Mouse (Mus musculus) CH12.LX (cell line): ENCODE results near the gene Phactr3. TPM values are rescaled to one million over a fixed set of nuclear protein-coding genes. Genes with fewer than 3 reads are reported as not detected.

Experiments
- DNase-seq: peaks from one replicate; pipeline ENCODE4 v3.0.0-alpha.2; 2013; ENCODE audit errors: extremely low read depth
- H3K27ac ChIP-seq: 2 replicates; pipeline ENCODE4 v1.5.1; 2012; ENCODE audit warnings: low read depth, mild to moderate bottlenecking, control low read depth, moderate library complexity; ENCODE audit not compliant: insufficient read depth
- H3K27me3 ChIP-seq: replicated peaks from 2 replicates; pipeline ENCODE3; 2012; ENCODE audit warnings: inconsistent platforms
- H3K36me3 ChIP-seq, 2 experiments: replicated peaks in 1 of 2; 2 replicates each; pipeline versions ENCODE3 to v1.6.1; 2012; ENCODE audit warnings: inconsistent platforms in 1 of 2, low read length in 1 of 2, mild to moderate bottlenecking in 1 of 2, mixed read lengths in 1 of 2, moderate library complexity in 1 of 2; ENCODE audit not compliant: control insufficient read depth in 1 of 2, insufficient read depth in 1 of 2
- H3K4me1 ChIP-seq, 2 experiments: 2 replicates each; pipeline ENCODE4 v1.6.1; 2012; ENCODE audit warnings: inconsistent platforms in 1 of 2, moderate library complexity in 1 of 2; ENCODE audit not compliant: insufficient read depth in 2 of 2, control insufficient read depth in 1 of 2
- H3K4me2 ChIP-seq: 2 replicates; pipeline ENCODE4 v1.6.1; 2012; ENCODE audit warnings: low read depth, mild to moderate bottlenecking, control low read depth; ENCODE audit not compliant: poor library complexity, insufficient read depth, severe bottlenecking
- H3K4me3 ChIP-seq, 3 experiments: fragments of 150-350 bp in 1 of 3; sonication (generic) in 1 of 3; replicated peaks in 1 of 3; 2 replicates each; pipeline versions ENCODE3 to v1.5.1; 2011 to 2012; ENCODE audit warnings: low read depth in 2 of 3, low read length in 2 of 3, mild to moderate bottlenecking in 2 of 3, moderate library complexity in 2 of 3, control low read depth in 1 of 3, improper control_type of control experiment in 1 of 3, inconsistent platforms in 1 of 3, mixed read lengths in 1 of 3; ENCODE audit not compliant: poor library complexity in 1 of 3
- H3K79me2 ChIP-seq: replicated peaks from 2 replicates; pipeline ENCODE4 v1.6.1; 2012; ENCODE audit warnings: mild to moderate bottlenecking, moderate library complexity; ENCODE audit not compliant: control insufficient read depth, poor library complexity, insufficient read depth, severe bottlenecking; ENCODE audit errors: extremely low read depth
- H3K9ac ChIP-seq: 2 replicates; pipeline ENCODE4 v1.6.1; 2012; ENCODE audit warnings: low read depth, mild to moderate bottlenecking, control low read depth, moderate library complexity; ENCODE audit not compliant: insufficient read depth
- H3K9me3 ChIP-seq: replicated peaks from 2 replicates; pipeline ENCODE3; 2012; ENCODE audit warnings: low read length, inconsistent platforms, mixed read lengths
- BHLHE40 ChIP-seq: IDR thresholded peaks from 2 replicates; pipeline ENCODE4 v1.6.1; 2011; ENCODE audit warnings: mild to moderate bottlenecking, low read depth, low read length, improper control_type of control experiment
- CHD2 ChIP-seq: IDR thresholded peaks from 2 replicates; pipeline ENCODE4 v1.6.1; 2011; ENCODE audit warnings: low read length, improper control_type of control experiment
- E2F4 ChIP-seq: IDR thresholded peaks from 2 replicates; pipeline ENCODE4 v1.6.1; 2011; ENCODE audit warnings: low read depth, low read length, improper control_type of control experiment; ENCODE audit not compliant: insufficient replicate concordance
- EP300 ChIP-seq: IDR thresholded peaks from 2 replicates; pipeline ENCODE4 v1.6.1; 2011; ENCODE audit warnings: low read length, improper control_type of control experiment
- ETS1 ChIP-seq: conservative IDR thresholded peaks from 2 replicates; pipeline ENCODE4 v1.6.1; 2012; ENCODE audit warnings: low read depth, mild to moderate bottlenecking, inconsistent platforms, low read length, improper control_type of control experiment, moderate library complexity
- JUN ChIP-seq: IDR thresholded peaks from 2 replicates; pipeline ENCODE4 v1.6.1; 2011; ENCODE audit warnings: low read depth, mild to moderate bottlenecking, low read length, improper control_type of control experiment, moderate library complexity; ENCODE audit not compliant: insufficient read depth
- JUND ChIP-seq: conservative IDR thresholded peaks from 2 replicates; pipeline ENCODE4 v1.6.1; 2011; ENCODE audit warnings: low read depth, low read length, improper control_type of control experiment
- KAT2A ChIP-seq: IDR thresholded peaks from 2 replicates; pipeline ENCODE4 v1.6.1; 2012; ENCODE audit warnings: low read length, improper control_type of control experiment, inconsistent platforms; ENCODE audit not compliant: insufficient replicate concordance
- MAX ChIP-seq: IDR thresholded peaks from 2 replicates; pipeline ENCODE4 v1.6.1; 2011; ENCODE audit warnings: low read length, improper control_type of control experiment
- MXI1 ChIP-seq: IDR thresholded peaks from 2 replicates; pipeline ENCODE4 v1.6.1; 2011; ENCODE audit warnings: mild to moderate bottlenecking, low read depth, low read length, improper control_type of control experiment
- NRF1 ChIP-seq: IDR thresholded peaks from 2 replicates; pipeline ENCODE4 v1.6.1; 2014; ENCODE audit warnings: low read depth, mild to moderate bottlenecking, inconsistent platforms, low read length, improper control_type of control experiment, moderate library complexity
- POLR2A ChIP-seq: IDR thresholded peaks from 2 replicates; pipeline ENCODE4 v1.6.1; 2011; ENCODE audit warnings: low read depth, mild to moderate bottlenecking, improper control_type of control experiment, low read length
- POLR2AphosphoS2 ChIP-seq: IDR thresholded peaks from 2 replicates; pipeline ENCODE4 v1.6.1; 2011; ENCODE audit warnings: low read depth, low read length, improper control_type of control experiment
- RAD21 ChIP-seq: IDR thresholded peaks from 2 replicates; pipeline ENCODE4 v1.6.1; 2011; ENCODE audit warnings: low read depth, mild to moderate bottlenecking, low read length, improper control_type of control experiment, moderate library complexity
- SIN3A ChIP-seq: IDR thresholded peaks from 2 replicates; pipeline ENCODE4 v1.6.1; 2012; ENCODE audit warnings: low read length, improper control_type of control experiment, inconsistent platforms
- SMC3 ChIP-seq: IDR thresholded peaks from 2 replicates; pipeline ENCODE4 v1.6.1; 2011; ENCODE audit warnings: low read depth, low read length, improper control_type of control experiment
- TCF12 ChIP-seq: IDR thresholded peaks from 2 replicates; pipeline ENCODE4 v1.6.1; 2014; ENCODE audit warnings: low read depth, mild to moderate bottlenecking, inconsistent platforms, low read length, improper control_type of control experiment
- USF2 ChIP-seq: conservative IDR thresholded peaks from 2 replicates; pipeline ENCODE4 v1.6.1; 2011; ENCODE audit warnings: low read depth, low read length, improper control_type of control experiment
- ZC3H11A ChIP-seq: IDR thresholded peaks from 2 replicates; pipeline ENCODE4 v1.6.1; 2012; ENCODE audit warnings: low read depth, mild to moderate bottlenecking, inconsistent platforms, low read length, improper control_type of control experiment
- ZKSCAN1 ChIP-seq: IDR thresholded peaks from 2 replicates; pipeline ENCODE4 v1.6.1; 2012; ENCODE audit warnings: low read depth, inconsistent platforms, low read length, improper control_type of control experiment, borderline replicate concordance
- dilution Hi-C: fragments of 300-500 bp; cut with MboI; formaldehyde crosslinking; loops from 2 replicates; pipeline ENCODE4 v1.14.3; 2020; ENCODE audit warnings: low sequenced_read_pairs; ENCODE audit not compliant: extremely low pct_unique_long_range_greater_than_20kb, extremely low pct_ligation_motif_present
- in situ Hi-C: fragments of 300-500 bp; cut with MboI; formaldehyde crosslinking; loops from 3 replicates; pipeline ENCODE4 v1.14.3; 2019; ENCODE audit warnings: low sequenced_read_pairs, low pct_ligation_motif_present, low pct_unique_long_range_greater_than_20kb, mixed read lengths
- polyA plus RNA-seq: library from polyadenylated mRNA; unstranded; fragments of >175 nt; gene quantifications from 2 replicates; pipeline ENCODE4 v1.2.1, GENCODE M21; 2012; ENCODE audit warnings: low read depth; ENCODE audit not compliant: insufficient read length
- total RNA-seq, 2 experiments: library from RNA; depleted of rRNA; stranded (reverse); fragments of 300-350 nt in 1 of 2; fragments of >200 nt in 1 of 2; gene quantifications; 2 replicates each; pipeline ENCODE4 v1.2.3; 2012 to 2014

Phactr3 gene
- total and polyA plus RNA-seq, 3 experiments = 0.21 to 0.75 TPM; not detected in 1

GRCm38 (mm10) chr2:178219454-178220147, 100.8 kb downstream of the Phactr3 start:
- H3K36me3 ChIP-seq = no peaks in the 10 kb centered on the region
- peaks cover 57% of the 10 kb centered on the region for H3K27me3 ChIP-seq
- in situ Hi-C loops = no loop called here
- no peak overlapping the region for H3K9ac ChIP-seq
- no peak for DNase-seq
- H3K4me3 ChIP-seq = no peak overlapping the region
- H3K4me1 ChIP-seq = peaks cover 0 to 2% of the 10 kb centered on the region in 2 experiments; a peak in 1 of 4 replicates
- no peak overlapping the region for H3K27ac ChIP-seq
- H3K79me2 ChIP-seq = no peaks in the 10 kb centered on the region
- dilution Hi-C loops = no loop called here
- H3K9me3 ChIP-seq = no peaks in the 10 kb centered on the region
- TF ChIP-seq ZKSCAN1 (no peak), E2F4 (no peak), JUN (no peak), NRF1 (no peak), MXI1 (no peak), POLR2AphosphoS2 (no peak), ZC3H11A (no peak), JUND (no peak), USF2 (no peak), SIN3A (no peak), RAD21 (no peak), POLR2A (no peak), CHD2 (no peak), SMC3 (no peak)
- no peak overlapping the region for H3K4me2 ChIP-seq

GRCm38 (mm10) chr2:178220148-178220717, 101.5 kb downstream of the Phactr3 start:
- dilution Hi-C loops (no loop called here), in situ Hi-C loops (no loop called here)
- H3K27me3 ChIP-seq = peaks cover 63% of the 10 kb centered on the region
- no peaks in the 10 kb centered on the region for H3K79me2 ChIP-seq
- no peak overlapping the region for H3K9ac ChIP-seq
- H3K4me2 ChIP-seq = no peak overlapping the region
- TF ChIP-seq KAT2A (no peak), ETS1 (no peak), MAX (no peak), MXI1 (no peak), EP300 (no peak), TCF12 (no peak), ZKSCAN1 (no peak), USF2 (no peak), BHLHE40 (no peak), POLR2A (no peak), SMC3 (no peak), NRF1 (no peak), JUND (no peak)
- peaks cover 0 to 2% of the 10 kb centered on the region in 2 experiments; a peak in 1 of 4 replicates for H3K4me1 ChIP-seq
- H3K36me3 ChIP-seq = no peaks in the 10 kb centered on the region
- no peak for DNase-seq
- no peaks in the 10 kb centered on the region for H3K9me3 ChIP-seq
- H3K27ac ChIP-seq = no peak overlapping the region
- no peak overlapping the region for H3K4me3 ChIP-seq
